Mouse (Mus musculus) intestine, embryonic 15.5 days (tissue): ENCODE measurements around the gene Gmds. TPM values are rescaled to one million over a fixed set of nuclear protein-coding genes. Genes with fewer than 3 reads are reported as not detected.

ENCODE experiments used
- ATAC-seq: fragments of 200-750 bp; cut with Nextera tagmentation; 2 replicates; pipeline ENCODE4 v1.8.0; 2017; ENCODE audit warnings: moderate TSS enrichment, moderate library complexity
- H3K27ac ChIP-seq: fragments of 300-500 bp; sonication (generic); 2 replicates; pipeline ENCODE4 v1.5.1; 2015; ENCODE audit warnings: mild to moderate bottlenecking, inconsistent platforms
- H3K27me3 ChIP-seq: fragments of 300-500 bp; sonication (generic); replicated peaks from 2 replicates; pipeline ENCODE4 v1.6.1; 2015; ENCODE audit warnings: inconsistent platforms
- H3K36me3 ChIP-seq: fragments of 300-500 bp; sonication (generic); 2 replicates; pipeline ENCODE4 v1.6.1; 2015; ENCODE audit warnings: inconsistent platforms
- H3K4me1 ChIP-seq: fragments of 300-500 bp; sonication (generic); replicated peaks from 2 replicates; pipeline ENCODE4 v1.6.1; 2015; ENCODE audit warnings: inconsistent platforms
- H3K4me2 ChIP-seq: fragments of 300-500 bp; sonication (generic); replicated peaks from 2 replicates; pipeline ENCODE4 v1.6.1; 2015; ENCODE audit warnings: mild to moderate bottlenecking, inconsistent platforms
- H3K4me3 ChIP-seq: fragments of 300-500 bp; sonication (generic); replicated peaks from 2 replicates; pipeline ENCODE4 v1.5.1; 2015; ENCODE audit warnings: inconsistent platforms
- H3K9ac ChIP-seq: fragments of 300-500 bp; sonication (generic); 2 replicates; pipeline ENCODE4 v1.6.1; 2015; ENCODE audit warnings: inconsistent platforms
- H3K9me3 ChIP-seq: fragments of 300-500 bp; sonication (generic); 2 replicates; pipeline ENCODE4 v1.6.1; 2016; ENCODE audit warnings: inconsistent platforms
- WGBS: fragments of 180-500 bp; shearing (Covaris S2); methylation state at CpG from one replicate; pipeline ENCODE4 v1.1.7; 2015; 5-methylcytosine and 5-hydroxymethylcytosine counted together
- polyA plus RNA-seq: library from polyadenylated mRNA; unstranded; fragments of >200 nt; fragmentation: Nextera tagmentation; extraction: Ambion mirVana; gene quantifications from 2 replicates; pipeline ENCODE4 v1.2.1, GENCODE M21; 2015

Gene Gmds
- polyA plus RNA-seq, 1 experiment from 2014 or later: 170 TPM

DNA sequence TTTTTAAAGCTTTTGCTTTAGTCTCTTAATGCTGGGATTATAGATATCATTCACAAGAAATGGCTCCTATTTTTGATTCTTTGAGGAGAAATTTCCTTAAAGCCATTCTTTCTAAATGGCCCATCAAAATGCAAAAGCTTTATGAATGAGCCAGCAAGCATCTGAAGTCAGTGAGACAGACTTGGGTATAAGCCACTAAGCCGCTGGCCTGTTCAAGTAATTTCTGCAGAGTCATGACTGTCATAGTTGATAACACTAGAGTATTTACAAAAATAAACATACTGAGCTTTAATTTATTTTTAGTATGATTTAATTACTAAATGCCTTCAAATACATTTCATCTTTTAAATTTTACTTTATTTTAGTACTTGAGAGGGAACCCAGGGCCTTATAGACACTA lies 297.7 kb downstream of the Gmds start:
- no peak overlapping the region for H3K4me3 ChIP-seq
- H3K4me1 ChIP-seq: 0 out of 2 replicates have a peak, but pooled peaks cover 2% of the 10 kb centered on the region
- WGBS: 91% methylated on average over 1 of the region's 1 CpGs
- no peaks in the 10 kb centered on the region for H3K36me3 ChIP-seq
- no peak overlapping the region for H3K9ac ChIP-seq
- no peaks in the 10 kb centered on the region for H3K27me3 ChIP-seq
- no peak for ATAC-seq
- H3K9me3 ChIP-seq: no peaks in the 10 kb centered on the region
- no peak overlapping the region for H3K4me2 ChIP-seq
- H3K27ac ChIP-seq: no peak overlapping the region

DNA sequence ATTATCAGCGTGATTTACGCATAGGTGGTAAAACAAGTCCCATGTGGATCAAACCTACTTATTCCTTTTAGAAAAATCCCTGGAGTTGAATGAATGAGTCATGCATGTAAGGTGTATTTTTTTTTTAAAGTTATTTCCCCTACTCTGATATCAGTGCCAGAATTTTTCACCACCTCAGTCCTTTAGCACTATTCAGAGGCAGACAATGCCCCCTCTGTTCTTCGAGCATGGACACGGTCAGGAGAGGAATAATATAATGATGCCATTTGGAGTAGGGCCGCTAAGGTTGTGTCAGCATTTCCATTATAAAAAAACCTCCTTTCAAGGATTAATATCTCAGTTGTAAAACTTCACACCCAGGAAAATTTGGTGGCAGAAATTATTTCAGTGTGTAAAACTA lies 301.6 kb downstream of the Gmds start:
- Histone ChIP-seq H3K9ac (no peak overlapping the region), H3K27me3 (no peaks in the 10 kb centered on the region), H3K36me3 (no peaks in the 10 kb centered on the region), H3K27ac (no peak overlapping the region), H3K4me2 (no peak overlapping the region), H3K9me3 (no peaks in the 10 kb centered on the region), H3K4me3 (no peak overlapping the region), H3K4me1 (peaks cover 5% of the 10 kb centered on the region; the same call in 1 of the 2 replicates)
- no peak for ATAC-seq
- 78% methylated on average over 5 of the region's 5 CpGs for WGBS

DNA sequence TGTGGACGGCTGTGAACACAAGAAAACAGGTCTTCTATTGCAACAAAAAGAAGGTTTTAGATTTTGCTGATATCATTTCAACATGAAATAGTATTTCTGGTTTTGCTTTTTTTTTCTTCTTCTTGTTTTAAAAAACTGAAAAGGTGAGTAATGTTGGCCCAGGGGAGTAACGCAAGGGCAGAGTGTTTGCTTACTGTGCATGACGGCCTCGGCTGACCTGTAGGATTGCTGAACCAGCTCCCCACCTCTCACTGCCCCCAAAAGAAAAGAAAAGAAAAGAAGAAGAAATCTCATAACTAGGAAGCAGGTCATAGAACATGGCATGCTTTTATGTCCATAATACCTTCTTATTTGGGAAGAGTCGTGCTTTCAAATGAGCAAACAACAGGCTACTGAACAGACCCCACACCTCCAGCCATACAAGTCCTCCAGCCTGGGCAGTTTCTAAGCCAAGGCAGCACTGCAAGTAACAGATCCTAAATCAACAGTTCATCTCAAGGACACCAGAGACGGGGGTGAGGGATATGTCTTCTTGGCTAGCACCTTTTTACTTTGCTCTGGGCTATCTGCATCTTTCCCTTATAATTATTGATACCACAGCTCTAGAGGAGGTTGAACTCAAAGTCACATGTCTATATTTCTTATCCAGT lies 303.6 kb downstream of the Gmds start:
- H3K27me3 ChIP-seq: no peaks in the 10 kb centered on the region
- H3K9me3 ChIP-seq: no peaks in the 10 kb centered on the region
- no peak overlapping the region for H3K4me2 ChIP-seq
- H3K4me1 ChIP-seq: peaks cover 5% of the 10 kb centered on the region; the same call in 1 of the 2 replicates
- H3K9ac ChIP-seq: no peak overlapping the region
- WGBS: 70% methylated on average over 6 of the region's 6 CpGs
- no peak for ATAC-seq
- H3K27ac ChIP-seq: no peak overlapping the region
- no peaks in the 10 kb centered on the region for H3K36me3 ChIP-seq
- no peak overlapping the region for H3K4me3 ChIP-seq

DNA sequence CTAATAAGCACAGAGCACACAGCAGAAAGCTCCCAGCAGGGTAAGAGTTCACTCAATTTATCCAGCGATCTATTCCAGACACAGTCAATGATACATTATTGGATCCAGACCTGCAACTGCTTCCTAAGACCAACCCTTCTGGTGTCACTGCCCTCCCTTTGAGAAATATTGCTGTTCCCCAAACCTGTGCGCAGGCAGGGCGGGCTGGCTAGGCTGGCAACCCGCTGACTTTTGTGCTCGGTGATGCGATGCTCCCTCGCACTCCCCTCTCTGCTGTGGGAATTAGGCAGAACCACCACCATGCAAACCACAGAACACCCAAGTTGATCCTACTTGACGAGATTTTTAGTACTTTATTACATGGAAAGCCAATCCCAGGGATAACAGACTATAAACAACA lies 304.4 kb downstream of the Gmds start:
- H3K4me2 ChIP-seq: no peak overlapping the region
- H3K9me3 ChIP-seq: no peaks in the 10 kb centered on the region
- no peak overlapping the region for H3K4me3 ChIP-seq
- H3K4me1 ChIP-seq: peaks cover 5% of the 10 kb centered on the region; the same call in 1 of the 2 replicates
- no peaks in the 10 kb centered on the region for H3K27me3 ChIP-seq
- no peak for ATAC-seq
- no peaks in the 10 kb centered on the region for H3K36me3 ChIP-seq
- WGBS: 54% methylated on average over 8 of the region's 8 CpGs
- H3K9ac ChIP-seq: no peak overlapping the region
- H3K27ac ChIP-seq: no peak overlapping the region

DNA sequence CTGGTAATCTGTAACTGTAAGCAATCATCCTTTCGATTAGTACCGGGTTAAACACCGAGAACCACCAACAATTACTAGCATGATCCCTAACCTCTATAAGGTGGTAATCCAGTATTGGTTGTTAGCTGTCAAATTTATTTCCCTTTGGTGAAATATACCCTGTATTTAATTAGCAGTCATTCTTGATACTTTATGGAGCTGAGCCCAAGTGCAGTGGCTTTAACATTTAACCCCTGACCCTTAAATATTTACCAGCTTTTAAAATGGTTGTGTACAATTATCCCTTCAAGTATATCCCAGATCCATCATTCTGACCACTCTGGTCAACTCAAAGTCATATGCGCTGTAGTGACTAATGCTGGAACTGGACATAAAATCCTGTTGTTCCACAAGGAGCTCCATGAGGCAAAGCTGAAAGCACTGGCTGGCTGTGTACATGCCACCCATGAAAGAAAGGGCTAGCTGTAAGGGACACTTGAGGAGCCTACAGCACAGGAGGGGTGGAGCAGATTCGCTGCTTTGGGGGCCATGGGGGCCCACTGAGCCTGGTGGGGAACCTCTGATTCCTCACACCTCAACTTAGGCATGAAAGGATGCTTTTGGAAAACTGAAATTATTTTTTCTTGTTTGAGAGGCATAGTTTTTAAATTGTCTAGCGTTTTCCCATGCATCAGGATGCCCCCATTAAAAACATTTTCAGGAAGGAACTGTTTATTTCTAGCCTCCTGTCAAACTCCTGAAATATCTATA lies 312.1 kb downstream of the Gmds start:
- no peak for ATAC-seq
- Histone ChIP-seq H3K27ac (no peak overlapping the region), H3K4me3 (no peak overlapping the region), H3K9ac (no peak overlapping the region), H3K9me3 (no peaks in the 10 kb centered on the region), H3K36me3 (no peaks in the 10 kb centered on the region), H3K4me2 (no peak overlapping the region), H3K27me3 (no peaks in the 10 kb centered on the region), H3K4me1 (peaks cover 12% of the 10 kb centered on the region)
- WGBS: 63% methylated on average over 6 of the region's 6 CpGs

DNA sequence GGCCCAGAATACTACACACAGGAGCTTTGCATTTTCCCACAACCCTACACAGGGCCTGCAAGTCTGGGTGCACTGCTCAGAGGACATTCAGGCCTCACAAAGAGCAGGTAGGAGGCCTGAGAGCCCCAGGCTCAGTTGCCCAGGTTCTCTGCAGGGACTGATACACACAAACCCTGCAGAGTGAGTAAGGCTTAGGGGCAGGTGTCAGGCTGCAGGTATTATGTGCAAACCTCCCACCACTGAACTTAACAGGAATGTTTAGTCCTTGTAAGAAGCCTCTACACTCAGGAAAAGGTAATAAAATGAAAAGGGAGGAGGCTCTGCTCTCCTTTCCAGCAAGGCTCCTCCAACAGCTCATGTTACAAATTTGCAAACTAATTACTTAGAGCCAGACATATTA lies 313.7 kb downstream of the Gmds start:
- H3K4me3 ChIP-seq: no peak overlapping the region
- H3K27me3 ChIP-seq: no peaks in the 10 kb centered on the region
- H3K36me3 ChIP-seq: no peaks in the 10 kb centered on the region
- no peak overlapping the region for H3K9ac ChIP-seq
- no peak overlapping the region for H3K27ac ChIP-seq
- no peaks in the 10 kb centered on the region for H3K9me3 ChIP-seq
- peaks cover 12% of the 10 kb centered on the region for H3K4me1 ChIP-seq
- no peak for ATAC-seq
- H3K4me2 ChIP-seq: no peak overlapping the region

DNA sequence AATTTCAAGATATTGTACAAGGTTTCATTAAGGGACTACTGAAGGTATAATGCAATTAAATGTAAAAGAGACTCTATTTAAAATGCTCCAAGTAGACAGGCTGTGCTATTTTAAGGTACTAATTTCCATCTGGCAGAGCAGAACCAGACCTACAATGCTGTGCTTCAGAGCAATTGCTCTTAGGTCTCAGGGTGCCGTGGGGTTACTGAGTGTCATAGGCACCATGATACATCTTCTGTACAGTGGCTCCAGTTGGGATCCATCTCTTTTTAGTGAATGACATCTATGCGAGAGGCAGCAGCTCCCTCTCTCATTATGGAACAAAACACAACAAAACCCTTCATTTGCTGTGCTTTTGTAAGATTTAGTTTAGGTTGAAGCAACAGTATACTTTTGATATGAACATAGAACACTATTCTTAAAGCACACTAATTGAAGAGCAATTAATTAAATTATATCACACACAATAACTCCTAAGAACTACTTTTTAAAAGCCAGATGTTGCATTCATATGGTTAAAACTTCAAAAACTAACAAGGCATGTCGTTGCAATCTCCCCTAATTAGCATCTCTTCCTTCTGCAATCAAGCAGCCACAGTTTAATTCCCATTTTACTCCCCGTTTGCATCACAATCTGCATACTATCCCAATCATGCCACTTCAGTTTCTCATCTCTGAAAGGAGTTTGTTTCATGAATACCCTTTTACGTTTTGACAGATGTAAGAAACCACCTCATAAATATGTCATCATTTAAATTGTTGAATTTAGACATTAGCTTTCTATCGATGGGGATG lies 317.9 kb downstream of the Gmds start:
- no peaks in the 10 kb centered on the region for H3K9me3 ChIP-seq
- WGBS: 71% methylated on average over 6 of the region's 6 CpGs
- H3K4me3 ChIP-seq: no peak overlapping the region
- H3K4me1 ChIP-seq: peaks cover 13% of the 10 kb centered on the region; the same call in 1 of the 2 replicates
- ATAC-seq: no peak
- no peak overlapping the region for H3K9ac ChIP-seq
- H3K27me3 ChIP-seq: no peaks in the 10 kb centered on the region
- no peak overlapping the region for H3K27ac ChIP-seq
- no peaks in the 10 kb centered on the region for H3K36me3 ChIP-seq
- H3K4me2 ChIP-seq: no peak overlapping the region

DNA sequence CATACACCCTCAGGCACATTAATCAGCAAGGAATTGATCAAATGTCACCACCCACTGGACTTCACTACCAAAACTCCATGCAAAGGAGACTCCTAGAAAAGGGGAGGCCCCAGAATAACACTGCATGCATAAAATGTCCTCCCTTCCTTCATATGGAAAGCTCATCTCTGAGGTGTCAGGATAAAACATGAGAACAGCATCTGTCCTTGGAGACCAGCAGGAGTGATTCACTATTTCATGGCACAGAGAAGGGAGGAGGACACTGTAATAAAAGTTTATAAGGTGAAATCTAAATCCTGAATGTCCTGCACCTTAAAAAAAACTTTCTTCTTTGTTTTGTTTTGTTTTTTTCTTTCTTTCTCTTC lies 319.3 kb downstream of the Gmds start:
- ATAC-seq: peak; percentile 28
- Histone ChIP-seq H3K9ac (no peak overlapping the region), H3K27ac (no peak overlapping the region), H3K36me3 (no peaks in the 10 kb centered on the region), H3K9me3 (no peaks in the 10 kb centered on the region), H3K4me2 (no peak overlapping the region), H3K4me3 (no peak overlapping the region), H3K4me1 (peaks cover 5% of the 10 kb centered on the region; the same call in 1 of the 2 replicates), H3K27me3 (no peaks in the 10 kb centered on the region)

DNA sequence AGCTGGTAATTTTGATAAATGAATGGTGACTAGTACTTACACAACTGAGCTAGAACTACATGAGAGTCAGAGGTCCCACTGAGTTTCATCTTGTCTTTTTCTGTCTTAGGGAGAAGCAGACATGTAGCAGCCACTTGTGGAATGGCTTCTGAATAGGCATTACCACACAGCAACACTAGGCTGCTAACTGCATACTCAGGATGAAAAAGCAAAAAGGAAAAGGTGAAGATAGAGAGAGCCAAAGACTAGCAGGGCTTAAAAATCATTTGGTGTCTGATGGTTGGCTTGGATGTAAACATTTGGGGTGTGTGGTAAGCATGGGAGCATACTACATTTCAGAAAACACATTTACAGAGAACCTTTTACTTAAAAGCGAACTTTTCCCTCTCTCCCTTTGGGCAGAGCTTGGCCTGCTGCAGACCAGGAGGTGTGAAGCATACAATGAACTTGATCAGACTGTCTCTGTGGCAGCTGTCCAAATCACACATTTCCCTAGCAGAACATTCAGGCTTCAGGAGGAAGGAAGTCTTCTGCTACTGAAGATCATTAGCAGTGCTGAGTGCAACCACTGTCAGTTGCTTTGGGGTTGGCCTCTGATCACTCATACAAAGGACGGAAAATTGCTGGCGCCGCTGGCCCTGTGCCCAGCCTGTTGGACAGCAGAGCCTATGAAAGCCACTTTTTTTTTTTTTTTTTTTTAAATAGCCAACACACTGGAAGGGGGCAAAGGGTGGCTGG lies 319.9 kb downstream of the Gmds start:
- peak; percentile 80 for ATAC-seq
- no peaks in the 10 kb centered on the region for H3K27me3 ChIP-seq
- no peak overlapping the region for H3K27ac ChIP-seq
- no peaks in the 10 kb centered on the region for H3K9me3 ChIP-seq
- no peaks in the 10 kb centered on the region for H3K36me3 ChIP-seq
- no peak overlapping the region for H3K9ac ChIP-seq
- peaks cover 5% of the 10 kb centered on the region; the same call in 1 of the 2 replicates for H3K4me1 ChIP-seq
- H3K4me3 ChIP-seq: no peak overlapping the region
- 54% methylated on average over 4 of the region's 4 CpGs for WGBS
- H3K4me2 ChIP-seq: no peak overlapping the region

DNA sequence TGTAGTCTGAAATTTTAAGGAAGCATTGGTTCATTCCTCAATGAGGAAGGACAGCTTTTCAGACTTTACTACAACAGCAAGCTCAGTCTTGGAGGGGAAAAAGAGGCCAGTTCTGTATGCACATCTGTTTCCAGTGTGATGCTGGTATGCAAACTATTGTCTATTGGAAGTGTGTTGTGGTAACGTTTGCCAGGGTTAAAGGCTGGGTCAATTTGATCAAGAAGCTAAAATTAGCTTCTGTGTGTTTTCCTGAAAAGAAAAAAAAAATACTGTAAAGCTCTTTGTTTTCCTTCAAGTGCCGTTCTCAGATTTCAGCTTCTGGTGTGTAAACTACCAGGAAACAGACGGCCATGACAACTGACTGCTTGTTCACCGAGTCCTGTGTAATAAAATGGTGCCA lies 329.7 kb downstream of the Gmds start:
- H3K27ac ChIP-seq: no peak overlapping the region
- WGBS: 20% methylated on average over 4 of the region's 4 CpGs
- H3K9me3 ChIP-seq: no peaks in the 10 kb centered on the region

DNA sequence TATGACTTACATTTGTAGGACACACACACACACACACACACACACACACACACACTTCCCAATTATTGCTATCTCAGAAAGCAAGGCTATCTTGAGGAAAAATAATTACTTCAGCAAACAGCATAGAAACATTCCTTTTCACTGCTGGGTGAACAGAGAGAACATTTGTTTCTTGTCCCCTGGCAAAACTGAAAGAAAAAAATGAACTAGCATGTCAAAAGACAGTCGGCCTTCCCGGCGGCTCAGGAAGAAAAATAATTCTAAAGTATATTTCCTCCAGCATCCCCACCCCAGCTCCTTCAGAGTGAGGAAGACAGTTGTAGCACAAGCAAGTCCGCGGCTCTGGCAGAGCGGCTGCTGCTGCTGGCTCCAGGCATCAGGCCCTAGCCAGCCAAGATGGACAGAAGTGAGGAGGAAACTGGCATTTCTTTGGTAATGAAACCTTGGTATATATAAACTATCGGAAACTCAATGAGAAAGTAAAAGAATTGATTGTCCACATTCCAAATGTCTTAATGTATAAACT lies 330.4 kb downstream of the Gmds start:
- no peak for ATAC-seq

More for the DNA sequence above, 329.7 kb downstream of the Gmds start:
- H3K36me3 ChIP-seq: no peaks in the 10 kb centered on the region
- H3K4me2 ChIP-seq: no peak overlapping the region
- no peaks in the 10 kb centered on the region for H3K27me3 ChIP-seq
- ATAC-seq: no peak
- no peaks in the 10 kb centered on the region for H3K4me1 ChIP-seq
- H3K4me3 ChIP-seq: no peak overlapping the region
- no peak overlapping the region for H3K9ac ChIP-seq

DNA sequence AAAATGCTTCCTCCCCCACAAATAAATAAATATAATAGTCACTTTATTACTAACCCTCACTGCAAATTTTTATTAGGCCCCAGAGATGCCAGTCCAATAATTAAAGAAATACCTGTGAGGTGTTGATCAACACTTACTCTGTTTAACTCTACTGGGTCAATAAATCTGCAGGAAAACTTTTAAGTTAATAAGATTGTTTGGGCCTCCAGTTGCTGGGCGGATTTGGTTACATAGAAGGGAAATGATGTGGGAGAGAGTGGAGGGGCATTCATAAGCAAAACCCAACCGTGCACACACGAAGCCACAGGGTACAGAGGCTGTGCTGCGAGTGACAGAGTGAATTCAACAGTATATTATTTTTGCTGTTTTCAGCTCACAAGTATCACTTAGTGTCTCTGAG lies 345.1 kb downstream of the Gmds start:
- no peak for ATAC-seq
- Histone ChIP-seq H3K36me3 (no peaks in the 10 kb centered on the region), H3K4me1 (0 out of 2 replicates have a peak, but pooled peaks cover 4% of the 10 kb centered on the region), H3K9me3 (no peaks in the 10 kb centered on the region), H3K9ac (no peak overlapping the region), H3K27ac (no peak overlapping the region), H3K27me3 (no peaks in the 10 kb centered on the region), H3K4me2 (no peak overlapping the region), H3K4me3 (no peak overlapping the region)
- WGBS: 80% methylated on average over 4 of the region's 4 CpGs

More for the DNA sequence above, 330.4 kb downstream of the Gmds start:
- Histone ChIP-seq H3K9me3 (no peaks in the 10 kb centered on the region), H3K9ac (no peak overlapping the region), H3K4me2 (0 out of 2 replicates have a peak overlapping the region, but pooled peaks have one; percentile 17), H3K36me3 (no peaks in the 10 kb centered on the region), H3K27ac (no peak overlapping the region), H3K27me3 (no peaks in the 10 kb centered on the region), H3K4me1 (no peaks in the 10 kb centered on the region), H3K4me3 (no peak overlapping the region)
- 27% methylated on average over 7 of the region's 7 CpGs for WGBS
